In the genomic region with DNA sequence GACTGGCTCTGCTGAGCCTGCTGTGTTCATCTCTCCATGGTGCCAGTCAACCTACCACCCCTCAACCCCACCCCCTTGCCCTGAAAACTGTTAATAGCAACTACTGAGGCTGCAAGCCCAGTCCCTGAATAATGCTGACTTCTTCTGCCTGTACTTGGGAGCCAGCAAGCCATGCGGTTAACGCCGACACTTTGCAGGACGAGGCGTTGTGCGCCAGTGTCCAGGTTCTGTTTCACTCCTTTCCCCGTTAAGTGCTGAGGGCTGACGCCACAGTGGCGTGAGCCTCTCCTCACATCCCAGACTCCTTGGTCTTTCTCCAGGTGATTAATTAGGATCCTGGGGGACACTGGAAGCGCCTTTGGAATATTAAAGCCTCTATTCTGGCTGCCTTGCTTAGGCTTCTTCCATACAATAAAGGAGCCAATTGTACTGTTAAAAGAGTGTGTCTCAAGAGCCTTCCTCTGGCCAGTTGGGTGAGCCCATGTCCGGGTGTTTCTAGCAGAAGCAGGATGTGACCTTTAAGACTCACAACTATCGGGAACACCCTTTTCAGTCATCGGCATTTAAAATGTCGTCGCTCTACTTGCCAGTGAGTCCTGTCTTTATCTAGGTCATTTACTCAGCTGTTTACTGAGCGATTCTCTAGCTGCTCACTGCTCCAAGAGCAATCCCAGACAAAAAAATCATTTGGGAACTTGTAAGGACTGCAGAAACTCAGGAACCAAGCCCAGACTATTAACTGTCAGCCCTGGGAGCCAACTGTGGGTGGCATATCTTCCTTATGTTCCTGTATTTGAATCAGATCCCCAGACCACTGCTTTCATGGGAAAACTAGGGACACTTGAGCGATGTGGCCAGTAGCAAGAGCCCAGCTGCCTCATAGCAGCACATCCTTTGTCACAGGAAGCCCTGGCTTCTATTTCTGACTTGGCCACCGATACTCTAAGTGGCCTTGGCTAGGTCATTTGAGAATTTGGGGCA, we compare ENCODE assay signal across 10 mouse cellular contexts. TPM values are rescaled to one million over a fixed set of nuclear protein-coding genes. Genes with fewer than 3 reads are reported as not detected.
A peak's percentile ranks its signal among the peaks of the same experiment; 100 is the strongest.
DNase-seq lines count a peak whose midpoint lies in the region; TF ChIP-seq lines count a peak whose summit lies in the region.
"Had no signal": no experiment of that assay in that cellular context is flagged by ENCODE, and none has a peak within 500 bp of the region (broad histone marks: within the 10 kb centered on the region; RNA-seq: fewer than 3 reads in every experiment).

No protein-coding gene starts in this region.

- DNase-seq in left cerebral cortex, adult 2 months (ENCODE audit: extremely low spot score in 1 of 2, low spot score in 2 of 2) = no peak
- DNase-seq in left cerebral cortex, postnatal 36 days (ENCODE audit: low spot score in 2 of 2) = no peak
- peak; percentile 57 for DNase-seq in brain, embryonic 14.5 days (ENCODE audit: low read depth)
- peak; percentile 78 for DNase-seq in heart, adult 8-10 months (ENCODE audit: low spot score)
- DNase-seq in layer of hippocampus, adult 9-11 months = peak; percentile 40
- no peak for DNase-seq in kidney, adult 18-20 months
- DNase-seq in thymus, postnatal 0 days (ENCODE audit: low spot score) = no peak
- DNase-seq in embryo, embryonic 11 days = no peak

- TF ChIP-seq POLR2A in brain, embryonic 14.5 days (IDR thresholded peaks at IDR 0.05; ENCODE audit: borderline replicate concordance, extremely low read depth, insufficient read depth, insufficient read length, poor library complexity, severe bottlenecking) = no peak

- TF ChIP-seq CTCF in left cerebral cortex, adult 2 months (IDR thresholded peaks at IDR 0.05) = no peak
- TF ChIP-seq CTCF in brain, embryonic 14.5 days (IDR thresholded peaks at IDR 0.05; ENCODE audit: borderline replicate concordance, extremely low read depth, insufficient read depth, insufficient read length) = no peak

- peak overlapping the region; percentile 10; the same call in 1 of the 2 replicates for H3K27ac ChIP-seq in left cerebral cortex, adult 2 months
- H3K27ac ChIP-seq: kidney, embryonic 15.5 days had no signal

- intact Hi-C loops in left cerebral cortex, adult 2 months (cut with DNase I) = loop anchor here (5.0 kb wide), 1 partner anchor 55 kb away; no protein-coding TSS in a partner anchor
- intact Hi-C loops in left cerebral cortex, postnatal 36 days (cut with DNase I) = no loop called here

- no peak overlapping the region for H3K4me3 ChIP-seq in left cerebral cortex, adult 2 months
- H3K4me3 ChIP-seq: kidney, embryonic 15.5 days had no signal

RNA-seq across cellular contexts. Expression of gene Ppp1r3c, which starts 59.1 kb away (rescaled TPM):
- 10 to 100 TPM; 48.4 to 58.1 TPM for total RNA-seq in left cerebral cortex, adult 2 months (2021)
- total RNA-seq in left cerebral cortex, postnatal 36 days (2021) = 10 to 100 TPM; 46.7 to 47.7 TPM
- 4.2 and 8.7 TPM in 2 replicates for polyA plus RNA-seq in brain, embryonic 14.5 days (2012; rRNA removed)
- 100 to 1,000 TPM in 2 of 4 experiments, 10 to 100 TPM in 2; 82.2 to 179 (median 102) TPM for total RNA-seq in heart, adult 8-10 months (2022)
- polyA plus RNA-seq in thymus, postnatal 0 days (2015; fragmentation: Nextera tagmentation; extraction: Ambion mirVana) = 2.1 TPM in 2 replicates
- total RNA-seq: megakaryocyte-erythroid progenitor cell, adult 5-6 weeks had no signal

Comparison
In these comparisons a context has a peak if more than half of its experiments do, and no peak if none do; other contexts are left out.
1. DNase-seq: peak in brain, embryonic 14.5 days (single experiment), heart, adult 8-10 months (single experiment) and layer of hippocampus, adult 9-11 months (single experiment); none in left cerebral cortex, adult 2 months (0 of 2), left cerebral cortex, postnatal 36 days (0 of 2), kidney, adult 18-20 months (single experiment), thymus, postnatal 0 days (single experiment) and embryo, embryonic 11 days (single experiment).